Mouse (Mus musculus): ENCODE measurements around the gene Vmp1. TPM values are rescaled to one million over a fixed set of nuclear protein-coding genes. Genes with fewer than 3 reads are reported as not detected.
A peak's percentile ranks its signal among the peaks of the same experiment; 100 is the strongest.

Vmp1 gene
- polyA plus RNA-seq, 1 experiment from 2014 or later = 153 TPM

GRCm38 (mm10) chr11:86649542-86649941, 34.1 kb downstream of the Vmp1 start:
- no peak overlapping the region for H3K4me3 ChIP-seq (replicated peaks)
- H3K27me3 ChIP-seq (replicated peaks) = no peaks in the 10 kb centered on the region
- H3K4me2 ChIP-seq = no peak overlapping the region
- H3K27ac ChIP-seq = no peak overlapping the region
- WGBS = 74% methylated on average over 1 of the region's 1 CpGs
- H3K9me3 ChIP-seq = no peaks in the 10 kb centered on the region
- H3K36me3 ChIP-seq = no peaks in the 10 kb centered on the region
- no peak overlapping the region for H3K9ac ChIP-seq
- no peaks in the 10 kb centered on the region for H3K4me1 ChIP-seq
- no peak for ATAC-seq (ENCODE audit: insufficient read depth, low FRiP score, low read depth)

GRCm38 (mm10) chr11:86647706-86648447, 35.8 kb downstream of the Vmp1 start:
- 84% methylated on average over 15 of the region's 15 CpGs for WGBS
- ATAC-seq (ENCODE audit: insufficient read depth, low FRiP score, low read depth) = no peak
- no peak overlapping the region for H3K4me2 ChIP-seq
- H3K9ac ChIP-seq = no peak overlapping the region
- H3K9me3 ChIP-seq = no peaks in the 10 kb centered on the region
- no peaks in the 10 kb centered on the region for H3K27me3 ChIP-seq (replicated peaks)
- no peak overlapping the region for H3K4me3 ChIP-seq (replicated peaks)
- no peak overlapping the region for H3K27ac ChIP-seq
- peaks cover 4% of the 10 kb centered on the region; the same call in 1 of the 2 replicates for H3K36me3 ChIP-seq
- no peaks in the 10 kb centered on the region for H3K4me1 ChIP-seq

- no peak overlapping the region for H3K4me3 ChIP-seq (replicated peaks)
- H3K9me3 ChIP-seq = no peaks in the 10 kb centered on the region
- no peaks in the 10 kb centered on the region for H3K27me3 ChIP-seq (replicated peaks)
- 0 out of 2 replicates have a peak overlapping the region, but pooled peaks have one; percentile 28 for H3K27ac ChIP-seq
- H3K4me2 ChIP-seq = no peak overlapping the region
- no peak overlapping the region for H3K9ac ChIP-seq
- ATAC-seq (ENCODE audit: insufficient read depth, low FRiP score, low read depth) = no peak
- WGBS = 85% methylated on average over 3 of the region's 3 CpGs
- peaks cover 4% of the 10 kb centered on the region; the same call in 1 of the 2 replicates for H3K36me3 ChIP-seq
- H3K4me1 ChIP-seq = no peaks in the 10 kb centered on the region
Measured at GRCm38 (mm10) chr11:86646885-86647459, 36.7 kb downstream of the Vmp1 start.

- Histone ChIP-seq H3K4me3 (replicated peaks) (no peak overlapping the region), H3K27ac (peak overlapping the region; percentile 28; the same call in 1 of the 2 replicates), H3K27me3 (replicated peaks) (no peaks in the 10 kb centered on the region), H3K9me3 (no peaks in the 10 kb centered on the region), H3K4me1 (no peaks in the 10 kb centered on the region), H3K36me3 (peaks cover 4% of the 10 kb centered on the region; the same call in 1 of the 2 replicates), H3K4me2 (no peak overlapping the region), H3K9ac (no peak overlapping the region)
- 59% methylated on average over 7 of the region's 7 CpGs for WGBS
- ATAC-seq (ENCODE audit: insufficient read depth, low FRiP score, low read depth) = peak; percentile 53; the same call in 1 of the 2 replicates
Measured at GRCm38 (mm10) chr11:86646136-86646834, 37.4 kb downstream of the Vmp1 start.

- Histone ChIP-seq H3K27me3 (replicated peaks) (no peaks in the 10 kb centered on the region), H3K27ac (no peak overlapping the region), H3K4me3 (replicated peaks) (no peak overlapping the region), H3K9ac (no peak overlapping the region), H3K4me2 (no peak overlapping the region), H3K36me3 (peaks cover 4% of the 10 kb centered on the region; the same call in 1 of the 2 replicates), H3K4me1 (no peaks in the 10 kb centered on the region), H3K9me3 (no peaks in the 10 kb centered on the region)
- WGBS = 87% methylated on average over 4 of the region's 4 CpGs
- ATAC-seq (ENCODE audit: insufficient read depth, low FRiP score, low read depth) = no peak
Measured at GRCm38 (mm10) chr11:86644553-86644952, 39.1 kb downstream of the Vmp1 start.

GRCm38 (mm10) chr11:86641714-86642113, 41.9 kb downstream of the Vmp1 start:
- no peak overlapping the region for H3K4me3 ChIP-seq (replicated peaks)
- H3K27me3 ChIP-seq (replicated peaks) = no peaks in the 10 kb centered on the region
- H3K36me3 ChIP-seq = peaks cover 4% of the 10 kb centered on the region; the same call in 1 of the 2 replicates
- H3K9ac ChIP-seq = no peak overlapping the region
- H3K27ac ChIP-seq = no peak overlapping the region
- H3K4me1 ChIP-seq = no peaks in the 10 kb centered on the region
- ATAC-seq (ENCODE audit: insufficient read depth, low FRiP score, low read depth) = no peak
- 59% methylated on average over 4 of the region's 4 CpGs for WGBS
- H3K4me2 ChIP-seq = no peak overlapping the region
- no peaks in the 10 kb centered on the region for H3K9me3 ChIP-seq

- 77% methylated on average over 2 of the region's 2 CpGs for WGBS
- Histone ChIP-seq H3K27me3 (replicated peaks) (no peaks in the 10 kb centered on the region), H3K4me1 (no peaks in the 10 kb centered on the region), H3K9ac (no peak overlapping the region), H3K36me3 (no peaks in the 10 kb centered on the region), H3K9me3 (no peaks in the 10 kb centered on the region), H3K4me3 (replicated peaks) (no peak overlapping the region), H3K4me2 (no peak overlapping the region), H3K27ac (no peak overlapping the region)
- no peak for ATAC-seq (ENCODE audit: insufficient read depth, low FRiP score, low read depth)
Measured at GRCm38 (mm10) chr11:86637697-86638096, 45.9 kb downstream of the Vmp1 start.

GRCm38 (mm10) chr11:86634396-86634795, 49.2 kb downstream of the Vmp1 start:
- Histone ChIP-seq H3K27ac (no peak overlapping the region), H3K9ac (no peak overlapping the region), H3K4me3 (replicated peaks) (no peak overlapping the region), H3K4me2 (no peak overlapping the region), H3K4me1 (no peaks in the 10 kb centered on the region), H3K9me3 (no peaks in the 10 kb centered on the region), H3K27me3 (replicated peaks) (no peaks in the 10 kb centered on the region), H3K36me3 (no peaks in the 10 kb centered on the region)
- 80% methylated on average over 6 of the region's 6 CpGs for WGBS
- no peak for ATAC-seq (ENCODE audit: insufficient read depth, low FRiP score, low read depth)

GRCm38 (mm10) chr11:86629941-86630340, 53.7 kb downstream of the Vmp1 start:
- Histone ChIP-seq H3K27me3 (replicated peaks) (no peaks in the 10 kb centered on the region), H3K9ac (no peak overlapping the region), H3K4me2 (no peak overlapping the region), H3K9me3 (no peaks in the 10 kb centered on the region), H3K36me3 (no peaks in the 10 kb centered on the region), H3K4me1 (no peaks in the 10 kb centered on the region), H3K27ac (no peak overlapping the region), H3K4me3 (replicated peaks) (no peak overlapping the region)
- 84% methylated on average over 7 of the region's 7 CpGs for WGBS
- no peak for ATAC-seq (ENCODE audit: insufficient read depth, low FRiP score, low read depth)

GRCm38 (mm10) chr11:86629445-86629844, 54.2 kb downstream of the Vmp1 start:
- 62% methylated on average over 3 of the region's 3 CpGs for WGBS
- no peak for ATAC-seq (ENCODE audit: insufficient read depth, low FRiP score, low read depth)
- H3K4me3 ChIP-seq (replicated peaks) = no peak overlapping the region

GRCm38 (mm10) chr11:86628448-86628847, 55.2 kb downstream of the Vmp1 start:
- no peaks in the 10 kb centered on the region for H3K4me1 ChIP-seq
- H3K4me3 ChIP-seq (replicated peaks) = no peak overlapping the region
- H3K27me3 ChIP-seq (replicated peaks) = no peaks in the 10 kb centered on the region
- no peaks in the 10 kb centered on the region for H3K9me3 ChIP-seq
- H3K27ac ChIP-seq = no peak overlapping the region
- peak; percentile 39; the same call in 1 of the 2 replicates for ATAC-seq (ENCODE audit: insufficient read depth, low FRiP score, low read depth)
- no peaks in the 10 kb centered on the region for H3K36me3 ChIP-seq
- WGBS = 65% methylated on average over 2 of the region's 2 CpGs
- no peak overlapping the region for H3K9ac ChIP-seq
- no peak overlapping the region for H3K4me2 ChIP-seq

More at GRCm38 (mm10) chr11:86629445-86629844, 54.2 kb downstream of the Vmp1 start:
- H3K9me3 ChIP-seq = no peaks in the 10 kb centered on the region
- no peak overlapping the region for H3K9ac ChIP-seq
- no peak overlapping the region for H3K27ac ChIP-seq
- no peaks in the 10 kb centered on the region for H3K4me1 ChIP-seq
- H3K4me2 ChIP-seq = no peak overlapping the region
- no peaks in the 10 kb centered on the region for H3K36me3 ChIP-seq
- H3K27me3 ChIP-seq (replicated peaks) = no peaks in the 10 kb centered on the region

GRCm38 (mm10) chr11:86627649-86628048, 56.0 kb downstream of the Vmp1 start:
- Histone ChIP-seq H3K4me3 (replicated peaks) (no peak overlapping the region), H3K27ac (no peak overlapping the region), H3K9me3 (no peaks in the 10 kb centered on the region), H3K9ac (no peak overlapping the region), H3K27me3 (replicated peaks) (no peaks in the 10 kb centered on the region), H3K36me3 (no peaks in the 10 kb centered on the region), H3K4me2 (no peak overlapping the region), H3K4me1 (no peaks in the 10 kb centered on the region)
- ATAC-seq (ENCODE audit: insufficient read depth, low FRiP score, low read depth) = no peak

All from stomach, embryonic 15.5 days (tissue).